Mouse (Mus musculus): ENCODE measurements around the gene Mpzl2.

GRCm38 (mm10) chr9:44993268-44993667 lies 46.3 kb upstream of the Mpzl2 start:
- no peak for TF ChIP-seq CTCF (IDR thresholded peaks at IDR 0.05; ENCODE audit: low read depth)
- TF ChIP-seq EP300 (optimal IDR thresholded peaks at IDR 0.05) = no peak
